Mouse (Mus musculus): ENCODE measurements around the gene Abhd12. TPM values are rescaled to one million over a fixed set of nuclear protein-coding genes. Genes with fewer than 3 reads are reported as not detected.

Gene Abhd12
- polyA plus RNA-seq, 1 experiment from 2014 or later = 60.1 TPM

DNA sequence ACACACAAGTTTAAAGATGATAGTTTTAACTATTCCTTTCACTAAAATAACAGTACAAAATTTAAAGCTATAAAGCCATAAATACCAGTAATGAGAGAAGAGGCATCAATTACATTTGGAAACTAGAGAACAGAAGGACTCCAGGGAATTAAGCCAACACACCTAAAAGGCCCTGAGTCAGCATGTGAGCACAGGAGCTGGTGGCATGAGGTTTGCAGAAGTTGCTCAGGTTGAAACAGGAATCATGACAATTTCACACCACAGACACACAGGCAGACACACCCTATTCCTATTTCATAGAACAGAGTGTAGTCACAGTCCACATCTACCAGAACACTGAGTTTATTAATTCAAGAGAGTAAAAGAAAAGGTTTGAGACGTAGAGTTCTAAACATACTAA, 30.0 kb downstream of the Abhd12 start:
- ATAC-seq (ENCODE audit: low FRiP score) = no peak
- Histone ChIP-seq H3K9ac (no peak overlapping the region), H3K36me3 (replicated peaks) (no peaks in the 10 kb centered on the region), H3K4me1 (no peaks in the 10 kb centered on the region), H3K27me3 (no peaks in the 10 kb centered on the region), H3K4me3 (replicated peaks) (no peak overlapping the region), H3K4me2 (no peak overlapping the region), H3K9me3 (no peaks in the 10 kb centered on the region), H3K27ac (no peak overlapping the region)
- WGBS = 100% methylated on average over 1 of the region's 1 CpGs

DNA sequence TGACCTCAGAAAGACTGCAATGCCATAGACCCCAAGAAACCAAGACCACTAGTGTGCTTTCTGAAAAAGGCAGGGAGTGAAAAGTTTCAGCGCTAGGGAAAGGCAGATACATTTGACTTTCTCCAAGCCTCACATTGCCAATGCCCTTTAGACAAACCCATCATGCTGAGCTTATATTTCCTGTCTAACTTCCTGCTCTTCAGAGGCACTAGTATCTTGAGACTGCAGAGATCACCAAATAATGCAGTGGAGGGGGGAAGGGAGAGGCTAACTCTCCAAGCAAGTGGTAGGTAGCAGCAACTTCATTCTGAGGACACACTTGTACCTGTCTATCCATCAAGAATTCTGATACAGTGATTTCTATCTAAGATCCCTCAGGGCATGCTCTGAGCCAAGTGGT, 35.1 kb downstream of the Abhd12 start:
- no peak overlapping the region for H3K4me3 ChIP-seq (replicated peaks)
- H3K4me2 ChIP-seq = no peak overlapping the region
- H3K27ac ChIP-seq = no peak overlapping the region
- WGBS = 95% methylated on average over 1 of the region's 1 CpGs
- no peaks in the 10 kb centered on the region for H3K27me3 ChIP-seq
- no peaks in the 10 kb centered on the region for H3K36me3 ChIP-seq (replicated peaks)
- ATAC-seq (ENCODE audit: low FRiP score) = no peak
- no peak overlapping the region for H3K9ac ChIP-seq
- H3K4me1 ChIP-seq = no peaks in the 10 kb centered on the region
- no peaks in the 10 kb centered on the region for H3K9me3 ChIP-seq

DNA sequence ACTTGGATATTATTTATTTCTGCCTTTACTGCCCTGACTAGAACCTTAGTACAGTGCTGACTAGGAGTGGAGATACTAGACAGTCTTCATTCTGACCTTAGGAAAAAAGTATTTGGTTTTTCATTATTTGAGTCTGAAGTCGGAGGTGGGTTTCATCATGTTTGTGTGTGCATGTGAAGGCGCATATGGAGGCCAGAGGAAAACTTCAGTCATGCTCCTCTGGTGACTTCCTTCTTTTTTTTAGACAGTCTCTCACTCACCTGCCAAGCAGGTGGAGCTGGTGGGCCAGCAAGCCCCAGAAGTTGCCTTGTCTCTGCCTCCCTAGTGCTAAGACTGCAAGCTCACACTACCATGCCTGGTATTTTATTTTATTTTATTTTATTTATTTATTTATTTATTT, 37.5 kb downstream of the Abhd12 start:
- no peaks in the 10 kb centered on the region for H3K9me3 ChIP-seq
- H3K4me1 ChIP-seq = no peaks in the 10 kb centered on the region
- no peak for ATAC-seq (ENCODE audit: low FRiP score)
- 96% methylated on average over 2 of the region's 2 CpGs for WGBS
- H3K27ac ChIP-seq = no peak overlapping the region
- H3K4me2 ChIP-seq = no peak overlapping the region
- H3K4me3 ChIP-seq (replicated peaks) = no peak overlapping the region
- H3K9ac ChIP-seq = no peak overlapping the region
- H3K36me3 ChIP-seq (replicated peaks) = no peaks in the 10 kb centered on the region
- no peaks in the 10 kb centered on the region for H3K27me3 ChIP-seq

DNA sequence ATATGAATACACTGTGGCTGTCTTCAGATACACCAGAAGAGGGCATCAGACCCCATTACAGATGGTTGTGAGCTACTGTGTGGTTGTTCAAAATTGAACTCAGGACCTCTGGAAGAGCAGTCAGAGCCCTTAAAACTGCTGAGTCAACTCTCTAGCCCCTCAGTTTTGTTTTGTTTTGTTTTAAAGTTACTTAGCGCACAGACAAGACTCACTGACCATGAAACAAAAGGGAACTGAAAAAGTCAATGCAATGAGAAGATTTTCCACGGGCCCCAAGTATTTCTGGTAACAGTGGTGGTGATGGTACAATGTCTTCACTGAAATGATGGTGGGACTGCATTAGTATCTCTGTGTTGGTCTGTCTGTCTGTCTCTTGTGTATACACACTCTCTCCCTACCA, 43.4 kb downstream of the Abhd12 start:
- Histone ChIP-seq H3K4me2 (no peak overlapping the region), H3K4me1 (no peaks in the 10 kb centered on the region), H3K27ac (no peak overlapping the region), H3K36me3 (replicated peaks) (no peaks in the 10 kb centered on the region), H3K9me3 (no peaks in the 10 kb centered on the region), H3K9ac (no peak overlapping the region), H3K4me3 (replicated peaks) (no peak overlapping the region), H3K27me3 (no peaks in the 10 kb centered on the region)
- ATAC-seq (ENCODE audit: low FRiP score) = no peak
- WGBS = 87% methylated on average over 2 of the region's 2 CpGs

DNA sequence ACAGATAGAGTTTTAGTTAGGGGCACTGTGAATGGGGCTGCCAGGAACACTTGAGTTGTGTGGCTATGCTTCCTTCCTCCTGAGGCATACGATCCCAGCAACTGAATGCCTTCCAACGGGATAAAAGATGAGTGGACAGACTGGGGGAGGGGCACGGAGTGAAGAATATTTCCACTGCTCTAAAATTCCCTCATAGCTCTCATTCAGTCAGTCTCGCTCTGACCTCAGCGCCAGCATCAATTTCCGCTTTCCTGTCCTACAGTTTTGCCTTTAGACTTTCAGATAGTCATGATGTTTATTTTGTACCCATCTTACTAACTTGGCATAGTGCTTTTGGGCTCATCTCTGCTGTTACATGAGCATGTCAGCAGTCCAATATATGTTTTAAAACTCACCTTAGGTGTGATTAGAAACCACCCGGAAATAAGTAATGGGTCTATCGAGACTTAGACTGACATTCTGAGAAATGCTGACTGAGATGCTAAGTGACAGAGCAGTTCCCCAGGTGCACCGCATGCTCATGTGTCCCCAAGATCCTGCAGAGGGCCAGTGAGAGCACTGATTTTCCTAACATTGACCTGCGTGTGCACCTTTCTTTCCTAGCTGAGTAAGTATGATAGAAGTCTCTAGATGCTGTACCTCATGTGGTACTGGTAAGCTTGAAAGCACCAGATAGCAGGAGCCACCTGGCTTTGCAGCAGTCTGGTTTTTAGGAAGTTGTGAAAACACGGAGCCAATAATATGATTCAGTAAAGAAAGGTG, 44.7 kb downstream of the Abhd12 start:
- H3K36me3 ChIP-seq (replicated peaks) = no peaks in the 10 kb centered on the region
- ATAC-seq (ENCODE audit: low FRiP score) = no peak
- WGBS = 82% methylated on average over 11 of the region's 11 CpGs
- no peak overlapping the region for H3K27ac ChIP-seq
- H3K9me3 ChIP-seq = no peaks in the 10 kb centered on the region
- no peaks in the 10 kb centered on the region for H3K4me1 ChIP-seq
- no peak overlapping the region for H3K9ac ChIP-seq
- H3K4me2 ChIP-seq = no peak overlapping the region
- H3K27me3 ChIP-seq = no peaks in the 10 kb centered on the region
- no peak overlapping the region for H3K4me3 ChIP-seq (replicated peaks)

DNA sequence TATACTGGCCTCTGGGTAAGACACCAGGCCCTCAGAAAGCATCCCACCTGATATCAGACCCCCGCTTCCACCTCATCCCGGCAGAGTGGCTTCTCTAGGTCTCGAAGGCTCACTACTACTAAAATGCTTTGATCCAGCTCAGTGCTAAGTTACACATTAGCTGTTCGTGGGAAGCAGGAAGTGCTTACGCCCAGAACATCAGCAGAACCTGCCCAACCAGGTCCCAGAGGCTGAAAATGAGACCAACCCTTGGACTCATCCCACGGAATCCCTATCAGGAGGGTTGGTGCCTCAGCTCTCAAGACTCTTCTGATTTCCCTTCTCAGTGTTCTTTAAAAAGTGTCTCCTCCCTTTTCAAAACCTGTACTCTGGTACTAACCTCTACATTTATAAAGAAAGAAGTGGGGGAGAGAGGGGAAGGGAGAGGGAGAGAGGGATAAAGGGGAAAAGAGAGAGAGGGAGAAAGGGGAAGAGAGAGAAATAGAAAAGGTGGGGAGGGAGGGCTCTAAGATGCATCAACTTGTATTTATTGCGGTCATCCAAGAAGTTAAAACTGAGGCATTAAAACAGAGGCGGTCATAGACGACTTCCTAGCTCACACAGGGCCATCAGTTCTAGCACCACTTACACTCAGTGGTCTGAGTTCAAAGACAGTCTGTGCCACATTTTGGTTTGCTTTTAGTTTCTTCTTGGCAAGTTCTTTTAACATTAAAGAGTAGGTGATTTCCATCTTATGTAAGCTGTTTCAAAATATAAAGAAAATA, 45.6 kb downstream of the Abhd12 start:
- Histone ChIP-seq H3K27me3 (no peaks in the 10 kb centered on the region), H3K36me3 (replicated peaks) (no peaks in the 10 kb centered on the region), H3K9ac (no peak overlapping the region), H3K4me2 (no peak overlapping the region), H3K4me3 (replicated peaks) (no peak overlapping the region), H3K4me1 (no peaks in the 10 kb centered on the region), H3K9me3 (no peaks in the 10 kb centered on the region), H3K27ac (no peak overlapping the region)
- no peak for ATAC-seq (ENCODE audit: low FRiP score)
- 94% methylated on average over 9 of the region's 9 CpGs for whole genome bisulfite sequencing

DNA sequence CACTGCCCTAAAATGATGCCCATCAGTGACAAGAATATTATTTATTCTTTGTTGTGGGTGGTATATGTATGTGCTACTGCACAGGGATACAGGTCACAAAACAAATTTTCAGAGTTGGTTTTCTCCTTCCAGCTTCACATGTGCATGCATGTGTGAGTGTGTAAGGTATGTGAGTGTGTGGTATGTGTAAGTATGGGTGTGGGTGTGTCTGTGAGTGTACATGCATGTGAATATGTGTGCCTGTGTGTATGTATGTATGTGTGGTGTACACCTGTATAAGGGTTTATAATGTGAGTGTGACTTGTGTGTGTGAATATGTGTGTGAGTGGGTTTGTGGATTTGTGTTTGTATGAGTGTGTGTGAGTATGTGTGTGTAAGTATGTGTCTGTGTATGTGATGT, 49.4 kb downstream of the Abhd12 start:
- Histone ChIP-seq H3K27ac (no peak overlapping the region), H3K4me2 (no peak overlapping the region), H3K9ac (no peak overlapping the region), H3K27me3 (no peaks in the 10 kb centered on the region), H3K4me1 (no peaks in the 10 kb centered on the region), H3K4me3 (replicated peaks) (no peak overlapping the region), H3K9me3 (no peaks in the 10 kb centered on the region), H3K36me3 (replicated peaks) (no peaks in the 10 kb centered on the region)
- peak; percentile 33; the same call in 1 of the 2 replicates for ATAC-seq (ENCODE audit: low FRiP score)

DNA sequence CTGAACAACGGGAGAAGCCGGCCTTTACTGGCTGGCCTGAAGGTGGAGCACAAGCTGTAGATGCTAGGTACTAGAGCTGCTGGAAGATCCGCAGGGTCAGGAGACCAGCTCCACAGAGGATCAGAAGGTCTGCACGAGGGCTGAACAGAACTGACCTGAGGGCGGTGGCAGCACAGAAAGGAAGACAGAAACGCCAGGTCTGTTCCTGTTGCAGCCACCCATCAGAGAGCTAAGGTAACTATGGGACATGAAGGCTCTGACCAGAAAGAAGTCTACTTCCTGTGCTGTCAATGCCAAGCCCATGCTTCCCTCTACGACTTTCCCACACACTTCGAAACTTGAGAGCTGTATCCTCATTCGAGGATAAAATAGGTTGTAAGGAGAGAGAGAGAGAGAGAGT, 53.3 kb downstream of the Abhd12 start:
- Histone ChIP-seq H3K36me3 (replicated peaks) (no peaks in the 10 kb centered on the region), H3K27ac (no peak overlapping the region), H3K9me3 (no peaks in the 10 kb centered on the region), H3K27me3 (no peaks in the 10 kb centered on the region), H3K9ac (no peak overlapping the region), H3K4me3 (replicated peaks) (no peak overlapping the region), H3K4me1 (peaks cover 16% of the 10 kb centered on the region), H3K4me2 (no peak overlapping the region)
- no peak for ATAC-seq (ENCODE audit: low FRiP score)
- 83% methylated on average over 9 of the region's 9 CpGs for WGBS

DNA sequence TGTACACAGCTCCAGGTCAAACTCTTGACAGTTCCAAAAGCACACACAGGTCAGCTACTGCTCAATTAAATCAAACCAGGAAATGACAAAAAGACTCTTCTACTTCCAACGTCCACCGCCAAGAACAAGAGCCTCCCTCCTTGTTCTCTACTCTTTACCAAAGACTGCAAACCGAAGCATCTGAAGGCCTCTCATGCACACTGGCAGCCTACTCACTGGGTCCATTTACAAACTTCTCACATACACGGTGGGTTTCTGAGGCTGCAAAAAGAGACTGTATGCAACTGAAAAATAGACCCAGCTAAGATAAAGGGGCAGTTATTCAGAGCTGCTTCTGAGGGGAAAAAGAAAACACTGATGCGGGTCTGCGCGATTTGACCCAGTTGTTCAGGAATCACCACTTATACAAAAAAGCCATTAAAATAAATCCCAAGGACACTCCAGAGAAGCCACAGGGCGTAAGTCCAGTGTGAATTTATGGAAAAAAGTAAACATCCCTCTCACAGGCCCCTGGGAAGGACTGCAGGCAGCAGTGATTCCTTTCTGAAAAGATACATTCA, 57.0 kb downstream of the Abhd12 start:
- Histone ChIP-seq H3K36me3 (replicated peaks) (peaks cover 7% of the 10 kb centered on the region; the same call in 1 of the 2 replicates), H3K9ac (no peak overlapping the region), H3K4me1 (peaks cover 19% of the 10 kb centered on the region), H3K9me3 (no peaks in the 10 kb centered on the region), H3K4me2 (no peak overlapping the region), H3K27me3 (no peaks in the 10 kb centered on the region), H3K27ac (0 out of 2 replicates have a peak overlapping the region, but pooled peaks have one; percentile 25), H3K4me3 (replicated peaks) (no peak overlapping the region)
- 0 out of 2 replicates have a peak, but pooled peaks have one; percentile 33 for ATAC-seq (ENCODE audit: low FRiP score)
- WGBS = 56% methylated on average over 8 of the region's 8 CpGs

DNA sequence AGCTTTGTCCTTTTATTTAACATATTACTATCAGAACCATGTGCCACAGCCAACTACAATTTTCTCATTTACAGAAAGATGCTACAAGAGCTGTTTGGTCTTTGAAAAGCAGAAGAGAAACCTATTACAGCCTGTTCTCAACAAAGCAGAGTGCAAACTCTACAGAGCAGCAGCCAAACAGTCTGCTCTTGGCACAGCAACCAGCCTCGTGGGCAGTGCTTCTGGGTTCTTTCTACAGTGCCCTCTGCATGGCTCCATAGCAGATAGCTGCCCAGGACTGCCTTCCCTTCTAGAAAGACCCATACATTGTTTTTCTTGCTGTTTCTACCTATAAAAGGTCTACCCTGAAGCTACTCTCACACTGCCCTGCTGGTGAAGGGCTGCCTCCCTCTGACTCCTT, 59.7 kb downstream of the Abhd12 start:
- Histone ChIP-seq H3K9ac (no peak overlapping the region), H3K4me2 (no peak overlapping the region), H3K36me3 (replicated peaks) (peaks cover 7% of the 10 kb centered on the region; the same call in 1 of the 2 replicates), H3K4me3 (replicated peaks) (no peak overlapping the region), H3K9me3 (no peaks in the 10 kb centered on the region), H3K4me1 (peaks cover 19% of the 10 kb centered on the region), H3K27ac (no peak overlapping the region), H3K27me3 (no peaks in the 10 kb centered on the region)
- WGBS = 77% methylated on average over 1 of the region's 1 CpGs
- no peak for ATAC-seq (ENCODE audit: low FRiP score)

DNA sequence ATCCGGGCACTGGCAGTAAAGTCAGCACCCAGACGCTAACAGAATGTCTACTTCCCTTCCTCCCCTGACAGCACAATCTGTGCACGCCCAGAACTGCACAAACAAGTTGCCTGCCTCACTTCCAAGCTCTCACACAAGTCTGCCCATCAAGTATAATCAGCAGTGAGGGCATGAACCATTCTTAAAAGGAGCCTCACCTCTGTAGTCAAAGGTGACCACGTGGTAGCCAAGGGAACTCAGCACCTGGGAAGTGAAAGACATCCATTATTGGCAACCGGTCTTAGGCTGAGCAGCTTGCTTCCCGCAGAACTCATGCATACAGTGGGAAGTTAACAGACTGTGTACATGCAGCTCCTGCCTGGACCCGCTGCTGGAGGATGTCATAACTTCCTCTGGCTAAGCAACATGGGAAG, 62.5 kb downstream of the Abhd12 start:
- Histone ChIP-seq H3K27ac (no peak overlapping the region), H3K4me2 (no peak overlapping the region), H3K9ac (no peak overlapping the region), H3K4me1 (peaks cover 3% of the 10 kb centered on the region; the same call in 1 of the 2 replicates), H3K36me3 (replicated peaks) (peaks cover 19% of the 10 kb centered on the region), H3K27me3 (no peaks in the 10 kb centered on the region), H3K9me3 (no peaks in the 10 kb centered on the region), H3K4me3 (replicated peaks) (no peak overlapping the region)
- ATAC-seq (ENCODE audit: low FRiP score) = no peak
- 88% methylated on average over 7 of the region's 7 CpGs for WGBS

DNA sequence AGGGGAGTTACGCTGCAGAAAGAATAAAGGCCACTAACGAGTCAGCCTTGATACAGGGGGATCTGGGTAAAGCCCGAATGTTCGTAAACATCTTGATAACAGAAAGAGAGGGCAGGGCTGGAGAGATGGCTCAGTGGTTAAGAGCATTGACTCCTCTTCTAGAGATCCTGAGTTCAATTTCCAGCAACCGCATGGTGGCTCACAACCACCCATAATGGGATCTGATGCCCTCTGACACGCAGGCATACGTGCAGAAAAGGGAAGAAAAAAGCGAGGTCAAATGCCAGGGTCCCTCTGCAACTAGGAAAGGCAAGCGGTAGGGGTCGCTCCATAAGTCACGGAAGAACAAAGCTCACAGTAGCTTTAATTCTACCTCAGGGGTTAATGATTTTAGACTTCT, 63.4 kb downstream of the Abhd12 start:
- Histone ChIP-seq H3K27ac (no peak overlapping the region), H3K9me3 (no peaks in the 10 kb centered on the region), H3K27me3 (no peaks in the 10 kb centered on the region), H3K4me2 (no peak overlapping the region), H3K9ac (no peak overlapping the region), H3K36me3 (replicated peaks) (peaks cover 24% of the 10 kb centered on the region), H3K4me1 (peaks cover 3% of the 10 kb centered on the region; the same call in 1 of the 2 replicates), H3K4me3 (replicated peaks) (no peak overlapping the region)
- WGBS = 65% methylated on average over 11 of the region's 11 CpGs
- ATAC-seq (ENCODE audit: low FRiP score) = no peak

Data from forebrain, embryonic 12.5 days (tissue).